Mouse (Mus musculus) hindbrain, embryonic 16.5 days (tissue): ENCODE measurements around the gene Pla2g1b. TPM values are rescaled to one million over a fixed set of nuclear protein-coding genes. Genes with fewer than 3 reads are reported as not detected.

Source experiments
- ATAC-seq: fragments of 200-750 bp; cut with Nextera tagmentation; 2 replicates; pipeline ENCODE4 v1.8.0; 2017; ENCODE audit warnings: moderate TSS enrichment, moderate library complexity
- H3K27ac ChIP-seq: fragments of 300-500 bp; sonication (generic); 2 replicates; pipeline ENCODE4 v1.5.1; 2014; ENCODE audit warnings: low read depth, mild to moderate bottlenecking, control low read depth, low read length, moderate library complexity
- H3K27me3 ChIP-seq: fragments of 300-500 bp; sonication (generic); replicated peaks from 2 replicates; pipeline ENCODE4 v1.6.1; 2014; ENCODE audit warnings: low read length; ENCODE audit not compliant: control insufficient read depth, insufficient read depth
- H3K36me3 ChIP-seq: fragments of 300-500 bp; sonication (generic); 2 replicates; pipeline ENCODE4 v1.6.1; 2014; ENCODE audit warnings: mild to moderate bottlenecking, low read length, moderate library complexity, mixed read lengths; ENCODE audit not compliant: control insufficient read depth, insufficient read depth
- H3K4me1 ChIP-seq: fragments of 300-500 bp; sonication (generic); 2 replicates; pipeline ENCODE4 v1.6.1; 2014; ENCODE audit warnings: low read depth, low read length; ENCODE audit not compliant: control insufficient read depth, insufficient read depth
- H3K4me2 ChIP-seq: fragments of 300-500 bp; sonication (generic); 2 replicates; pipeline ENCODE4 v1.6.1; 2014; ENCODE audit warnings: mild to moderate bottlenecking, low read length, control low read depth, moderate library complexity
- H3K4me3 ChIP-seq: fragments of 300-500 bp; sonication (generic); 2 replicates; pipeline ENCODE4 v1.5.1; 2014; ENCODE audit warnings: mild to moderate bottlenecking, low read length, control low read depth, moderate library complexity
- H3K9ac ChIP-seq: fragments of 300-500 bp; sonication (generic); 2 replicates; pipeline ENCODE4 v1.6.1; 2014; ENCODE audit warnings: low read depth, mild to moderate bottlenecking, control low read depth, low read length, moderate library complexity
- H3K9me3 ChIP-seq: fragments of 300-500 bp; sonication (generic); 2 replicates; pipeline ENCODE4 v1.6.1; 2014; ENCODE audit warnings: mild to moderate bottlenecking, low read length, moderate library complexity; ENCODE audit not compliant: control insufficient read depth
- WGBS: fragments of 180-500 bp; shearing (Covaris S2); extraction: QIAGEN DNeasy Blood & Tissue Kit; methylation state at CpG from one replicate; pipeline ENCODE4 v1.1.7; 2014; 5-methylcytosine and 5-hydroxymethylcytosine counted together
- polyA plus RNA-seq: library from polyadenylated mRNA; unstranded; fragments of >200 nt; fragmentation: Nextera tagmentation; extraction: Ambion mirVana; gene quantifications from 2 replicates; pipeline ENCODE4 v1.2.1, GENCODE M21; 2015

Gene Pla2g1b
- polyA plus RNA-seq, 1 experiment from 2014 or later, result not detected

DNA sequence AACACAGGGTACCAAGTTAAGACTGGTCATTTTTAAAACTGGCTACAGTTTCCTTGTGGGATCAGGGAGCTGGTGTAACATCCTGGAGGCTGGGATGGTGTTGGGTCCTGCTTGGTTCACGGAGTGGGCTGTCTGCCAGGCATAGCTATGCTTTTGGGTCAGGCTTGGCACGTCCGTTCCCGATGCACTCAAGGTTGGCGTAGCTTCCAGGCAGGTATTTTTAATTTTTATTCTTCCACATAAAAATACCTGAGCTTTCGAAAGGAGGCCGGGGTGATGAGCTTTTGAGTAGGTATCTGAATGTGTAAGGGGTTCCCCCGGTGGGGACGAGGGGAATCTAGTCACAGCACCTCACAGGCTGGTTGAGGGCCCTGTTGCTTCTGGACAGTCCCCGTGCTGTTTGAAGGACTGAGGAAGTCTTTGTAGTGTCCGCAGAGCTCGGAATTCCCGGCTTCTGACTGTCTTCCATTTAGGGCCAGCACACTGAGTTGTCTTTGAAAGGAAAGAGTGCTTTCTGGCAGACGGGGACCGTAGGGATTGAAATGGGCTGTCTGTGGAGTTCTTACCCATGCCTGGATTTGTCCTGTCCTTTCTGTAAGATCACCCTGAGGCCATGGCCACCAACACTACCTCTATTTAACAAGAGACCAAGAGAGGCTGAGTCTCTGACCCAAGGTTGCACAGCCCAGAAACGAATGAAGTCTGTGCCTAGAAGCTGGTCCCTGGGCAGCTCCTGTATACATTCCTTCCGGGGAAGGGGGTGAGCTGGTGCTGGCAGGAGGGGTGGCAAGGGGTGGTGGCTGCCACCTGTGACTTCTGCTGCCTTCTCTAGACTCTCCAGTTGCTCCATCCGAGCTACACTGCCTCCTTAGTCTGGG is 42.2 kb downstream of the Pla2g1b start:
- H3K9ac ChIP-seq, result peak overlapping the region; percentile 86
- H3K4me2 ChIP-seq, result peak overlapping the region; percentile 72
- WGBS, result 37% methylated on average over 18 of the region's 18 CpGs
- H3K36me3 ChIP-seq, result no peaks in the 10 kb centered on the region
- no peak for ATAC-seq
- no peak overlapping the region; the same call in 1 of the 2 replicates for H3K27ac ChIP-seq
- peaks cover 31% of the 10 kb centered on the region for H3K4me1 ChIP-seq
- no peaks in the 10 kb centered on the region for H3K9me3 ChIP-seq
- peak overlapping the region; percentile 92 for H3K4me3 ChIP-seq
- H3K27me3 ChIP-seq, result no peaks in the 10 kb centered on the region

DNA sequence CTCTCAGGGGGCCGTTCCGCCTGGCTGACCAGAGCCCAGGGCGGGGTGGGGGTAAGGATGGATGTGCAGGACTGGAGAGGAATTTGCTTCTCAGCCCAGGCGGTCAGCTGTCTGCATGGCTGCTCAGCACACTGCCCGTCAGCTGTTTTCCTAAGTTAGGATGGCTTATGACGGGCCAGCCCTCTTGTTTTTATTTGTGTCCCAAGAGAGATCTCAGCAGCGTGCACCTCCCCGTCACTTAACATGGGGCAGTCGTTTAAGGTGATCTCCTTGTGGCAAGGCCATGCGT is 42.7 kb downstream of the Pla2g1b start:
- Histone ChIP-seq H3K9ac (peak overlapping the region; percentile 86; the same call in 1 of the 2 replicates), H3K27me3 (no peaks in the 10 kb centered on the region), H3K9me3 (no peaks in the 10 kb centered on the region), H3K4me1 (peaks cover 31% of the 10 kb centered on the region), H3K4me2 (peak overlapping the region; percentile 72), H3K4me3 (peak overlapping the region; percentile 92; the same call in 1 of the 2 replicates), H3K27ac (peak overlapping the region; percentile 29; the same call in 1 of the 2 replicates), H3K36me3 (no peaks in the 10 kb centered on the region)
- WGBS, result 26% methylated on average over 10 of the region's 10 CpGs
- no peak for ATAC-seq

DNA sequence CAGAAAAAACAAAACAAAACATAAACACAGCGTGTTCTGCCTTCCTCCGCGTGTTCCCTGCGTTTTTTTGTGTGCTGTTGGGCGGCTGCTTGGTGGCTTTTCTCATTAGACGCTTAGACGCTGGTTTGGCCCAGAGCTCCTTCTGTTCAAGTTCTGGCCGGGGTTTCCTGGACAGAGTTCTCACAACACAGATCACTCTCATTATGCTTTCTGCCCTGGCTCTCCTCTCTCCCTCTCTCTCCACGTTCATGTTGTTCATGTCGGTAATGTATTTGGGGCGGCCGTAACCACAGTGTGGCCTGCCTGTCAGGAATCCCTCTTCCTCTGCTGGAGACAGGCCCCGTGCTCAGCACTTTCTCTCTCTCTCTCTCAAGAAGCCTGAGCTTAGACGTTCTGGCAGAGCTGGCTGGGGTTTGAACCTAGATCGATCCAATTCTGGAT is 43.3 kb downstream of the Pla2g1b start:
- Histone ChIP-seq H3K4me3 (peak overlapping the region; percentile 92; the same call in 1 of the 2 replicates), H3K9ac (0 out of 2 replicates have a peak overlapping the region, but pooled peaks have one; percentile 8), H3K4me1 (peaks cover 32% of the 10 kb centered on the region), H3K27ac (peak overlapping the region; percentile 59), H3K9me3 (no peaks in the 10 kb centered on the region), H3K36me3 (no peaks in the 10 kb centered on the region), H3K27me3 (no peaks in the 10 kb centered on the region), H3K4me2 (peak overlapping the region; percentile 72)
- 29% methylated on average over 15 of the region's 15 CpGs for WGBS
- ATAC-seq, result no peak

DNA sequence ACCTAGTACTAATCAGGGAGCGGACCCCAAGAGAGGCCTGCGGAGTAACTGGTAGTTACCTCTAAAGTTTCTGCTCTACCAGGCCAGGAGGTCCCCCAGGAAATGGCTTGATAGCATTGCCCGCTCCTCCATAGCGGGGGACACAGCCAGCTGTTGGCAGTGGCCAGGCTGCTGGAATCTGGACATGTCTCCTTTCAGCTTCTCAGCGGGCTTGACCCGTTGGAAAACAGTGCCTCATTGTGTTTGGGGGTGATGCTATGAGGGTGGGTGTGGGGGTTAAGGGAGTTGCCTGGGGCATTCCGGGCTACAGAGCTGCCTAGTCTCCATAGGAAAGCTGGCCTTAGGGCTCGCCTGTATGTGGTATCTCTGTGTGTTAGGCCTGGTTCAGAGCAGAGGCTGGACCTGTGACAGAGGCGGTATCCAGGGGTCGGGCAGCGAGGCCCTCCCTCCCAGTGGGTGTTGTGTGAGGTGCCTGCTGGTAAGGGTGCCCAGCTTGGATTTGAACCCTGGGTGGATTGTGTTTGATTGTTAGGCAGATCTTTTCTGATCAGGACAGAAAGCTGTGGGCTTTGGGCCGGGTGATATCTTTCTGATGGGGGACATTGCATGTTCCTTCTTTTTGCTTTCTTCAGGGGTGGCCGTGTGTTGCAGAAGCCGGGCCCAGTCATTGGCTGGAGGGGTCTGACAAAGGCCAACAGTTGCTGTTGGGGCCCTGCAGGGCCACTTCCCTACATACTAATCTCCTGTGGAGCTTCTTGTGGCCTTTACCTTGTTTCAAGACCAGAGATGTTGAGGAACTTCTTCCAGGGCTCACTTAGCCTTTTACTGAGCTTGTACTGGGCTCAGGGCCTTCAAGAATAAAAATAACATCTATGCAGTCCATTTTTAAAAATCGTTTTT is 44.0 kb downstream of the Pla2g1b start:
- Histone ChIP-seq H3K9ac (no peak overlapping the region), H3K9me3 (no peaks in the 10 kb centered on the region), H3K4me3 (no peak overlapping the region), H3K27ac (peak overlapping the region; percentile 59), H3K4me2 (peak overlapping the region; percentile 72), H3K4me1 (peaks cover 36% of the 10 kb centered on the region), H3K36me3 (no peaks in the 10 kb centered on the region), H3K27me3 (no peaks in the 10 kb centered on the region)
- 50% methylated on average over 15 of the region's 15 CpGs for WGBS
- ATAC-seq, result no peak

DNA sequence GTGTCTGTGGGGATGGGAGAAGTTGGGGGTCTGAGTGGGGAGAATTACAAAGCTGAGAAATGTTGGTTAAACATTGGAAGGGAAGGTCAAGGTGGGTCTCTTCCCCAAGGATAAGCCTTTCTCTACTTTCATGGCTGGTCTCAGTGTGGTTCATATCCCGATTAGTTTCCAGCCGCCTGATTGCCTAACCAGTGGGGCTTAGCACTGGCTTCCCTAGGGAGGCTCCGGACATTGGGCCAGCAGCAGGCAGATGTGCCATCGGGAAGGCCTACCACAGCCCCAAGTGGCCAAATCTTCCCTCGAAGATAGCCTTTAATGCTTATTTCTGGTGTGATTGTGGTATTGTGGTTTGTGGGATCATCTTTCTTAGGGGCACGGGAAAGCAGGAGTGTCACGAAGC is 46.3 kb downstream of the Pla2g1b start:
- Histone ChIP-seq H3K4me2 (no peak overlapping the region), H3K27me3 (no peaks in the 10 kb centered on the region), H3K36me3 (no peaks in the 10 kb centered on the region), H3K9me3 (no peaks in the 10 kb centered on the region), H3K27ac (no peak overlapping the region), H3K4me3 (no peak overlapping the region), H3K4me1 (peaks cover 33% of the 10 kb centered on the region), H3K9ac (no peak overlapping the region)
- 87% methylated on average over 7 of the region's 7 CpGs for WGBS
- no peak for ATAC-seq

DNA sequence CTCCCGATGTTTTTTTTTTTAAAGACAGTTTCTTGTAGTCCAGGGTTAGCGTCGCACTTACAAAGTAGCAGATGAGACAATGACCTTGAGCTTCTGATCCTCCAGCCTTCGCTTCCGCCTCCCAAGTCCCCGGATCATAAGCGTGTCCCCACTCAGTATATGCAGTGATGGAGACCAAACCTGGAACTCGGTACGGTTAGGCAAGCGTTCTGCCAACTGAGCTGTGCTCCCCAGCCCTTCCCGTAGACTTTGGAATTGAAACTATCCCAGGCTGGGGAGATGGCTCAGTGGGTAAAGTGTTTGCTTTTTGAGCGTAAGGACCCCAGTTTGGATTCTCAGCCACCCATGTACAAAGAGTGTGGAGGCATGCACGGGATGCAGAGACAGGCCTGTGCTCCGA is 47.2 kb downstream of the Pla2g1b start:
- no peak overlapping the region for H3K4me2 ChIP-seq
- no peak overlapping the region for H3K9ac ChIP-seq
- no peak for ATAC-seq
- H3K27ac ChIP-seq, result no peak overlapping the region
- H3K9me3 ChIP-seq, result no peaks in the 10 kb centered on the region
- no peaks in the 10 kb centered on the region for H3K36me3 ChIP-seq
- H3K27me3 ChIP-seq, result no peaks in the 10 kb centered on the region
- peaks cover 24% of the 10 kb centered on the region for H3K4me1 ChIP-seq
- 95% methylated on average over 14 of the region's 14 CpGs for WGBS
- no peak overlapping the region for H3K4me3 ChIP-seq

DNA sequence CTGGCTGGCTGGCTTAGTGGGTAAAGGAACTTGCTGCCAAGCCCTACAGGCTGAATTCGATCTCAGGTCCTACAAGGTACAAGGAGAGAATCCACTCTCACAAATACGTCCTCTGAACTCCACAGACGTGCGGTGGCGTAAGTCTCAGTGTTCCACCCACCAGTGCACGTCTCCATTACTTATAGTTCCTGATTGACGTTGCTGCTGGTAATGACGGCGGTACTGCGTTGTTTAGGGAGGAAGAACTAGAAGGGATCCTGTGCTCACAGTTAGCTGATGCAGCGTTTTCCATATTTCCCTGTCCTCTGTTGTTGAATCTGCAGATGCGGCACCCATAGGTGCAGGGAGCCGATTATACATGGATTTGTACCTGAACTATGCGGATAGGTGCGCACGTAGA is 47.7 kb downstream of the Pla2g1b start:
- WGBS, result 94% methylated on average over 16 of the region's 16 CpGs
- no peak overlapping the region for H3K9ac ChIP-seq
- H3K4me3 ChIP-seq, result no peak overlapping the region

DNA sequence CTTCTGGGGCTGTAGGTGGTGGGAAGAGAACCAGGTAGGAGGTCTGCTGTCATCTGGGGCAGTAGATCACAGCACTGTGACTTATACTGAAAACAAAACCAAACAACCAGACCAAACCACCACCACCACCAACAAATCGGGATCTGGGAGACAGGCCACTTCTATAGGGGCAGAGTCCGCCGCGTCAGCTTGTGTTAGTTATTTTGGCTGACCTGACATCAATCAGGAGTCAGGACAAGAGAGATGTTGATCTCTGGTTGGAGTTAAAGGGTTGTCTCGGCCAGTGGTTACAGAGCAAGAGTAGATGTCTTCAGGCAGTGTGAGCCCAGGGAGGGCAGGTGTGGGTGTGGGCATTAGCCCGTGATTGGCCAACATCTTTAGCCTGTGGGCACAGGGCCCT is 48.3 kb downstream of the Pla2g1b start:
- Histone ChIP-seq H3K4me1 (peaks cover 13% of the 10 kb centered on the region), H3K27me3 (no peaks in the 10 kb centered on the region), H3K27ac (0 out of 2 replicates have a peak overlapping the region, but pooled peaks have one; percentile 68), H3K9me3 (no peaks in the 10 kb centered on the region), H3K9ac (no peak overlapping the region), H3K4me3 (no peak overlapping the region), H3K36me3 (no peaks in the 10 kb centered on the region), H3K4me2 (no peak overlapping the region; the same call in 1 of the 2 replicates)
- no peak for ATAC-seq
- WGBS, result 86% methylated on average over 6 of the region's 6 CpGs

More for the DNA sequence above, 47.7 kb downstream of the Pla2g1b start:
- no peak for ATAC-seq
- Histone ChIP-seq H3K4me2 (no peak overlapping the region), H3K9me3 (no peaks in the 10 kb centered on the region), H3K4me1 (peaks cover 20% of the 10 kb centered on the region), H3K27ac (no peak overlapping the region), H3K36me3 (no peaks in the 10 kb centered on the region), H3K27me3 (no peaks in the 10 kb centered on the region)
